Mouse (Mus musculus): Measurements from ENCODE around the gene Ampd2.

- TF ChIP-seq POLR2A (IDR thresholded peaks at IDR 0.05; ENCODE audit: insufficient read depth, low read length) (no peak), CTCF (IDR thresholded peaks at IDR 0.05; ENCODE audit: low read depth, low read length) (no peak), EP300 (IDR thresholded peaks at IDR 0.05; ENCODE audit: insufficient read depth, low read depth, low read length) (no peak)
Observed at GRCm38 (mm10) chr3:108081681-108082080, 4.8 kb downstream of the Ampd2 start.
